Mouse (Mus musculus): ENCODE measurements around the gene Sgcd. TPM values are rescaled to one million over a fixed set of nuclear protein-coding genes. Genes with fewer than 3 reads are reported as not detected.

The Sgcd gene
- polyA plus RNA-seq, 1 experiment from 2014 or later, result 6.7 TPM

DNA sequence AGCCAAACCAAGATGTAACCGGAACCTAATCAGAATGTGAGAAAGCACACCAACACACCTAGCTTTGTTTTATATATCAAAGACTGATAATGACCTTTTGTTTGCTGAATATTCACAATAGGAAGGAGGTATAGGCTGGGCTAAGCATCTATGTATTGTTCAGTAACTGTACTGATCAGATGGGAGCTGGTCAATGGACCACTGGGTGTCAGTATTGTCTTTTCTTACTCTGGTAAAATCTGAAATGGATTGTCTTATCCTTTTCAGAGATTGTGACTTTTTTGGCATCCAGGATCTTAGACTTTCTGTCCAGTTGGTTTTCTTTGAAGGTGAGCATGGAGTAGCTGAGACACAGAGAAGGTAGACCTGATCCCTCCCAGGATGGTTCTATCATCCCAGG lies 1068.5 kb downstream of the Sgcd start:
- Histone ChIP-seq H3K27me3 (ENCODE audit: control insufficient read depth, insufficient read depth, low read length) (no peaks in the 10 kb centered on the region), H3K4me1 (ENCODE audit: control insufficient read depth, insufficient read depth, low read length) (no peaks in the 10 kb centered on the region), H3K4me3 (ENCODE audit: low read length) (no peak overlapping the region), H3K4me2 (ENCODE audit: low read depth, low read length) (no peak overlapping the region), H3K9ac (ENCODE audit: low read length) (no peak overlapping the region), H3K27ac (ENCODE audit: low read length) (no peak overlapping the region), H3K9me3 (replicated peaks; ENCODE audit: control insufficient read depth, low read length) (no peaks in the 10 kb centered on the region), H3K36me3 (ENCODE audit: control insufficient read depth, insufficient read depth) (no peaks in the 10 kb centered on the region)
- ATAC-seq (replicated peaks; ENCODE audit: extremely low read depth, insufficient read depth, low FRiP score), result no peak
- WGBS, result 87% methylated on average over 1 of the region's 1 CpGs

- no peak for ATAC-seq (replicated peaks; ENCODE audit: extremely low read depth, insufficient read depth, low FRiP score)
- WGBS, result 69% methylated on average over 5 of the region's 5 CpGs
- Histone ChIP-seq H3K4me3 (ENCODE audit: low read length) (no peak overlapping the region), H3K27me3 (ENCODE audit: control insufficient read depth, insufficient read depth, low read length) (no peaks in the 10 kb centered on the region), H3K27ac (ENCODE audit: low read length) (no peak overlapping the region), H3K9ac (ENCODE audit: low read length) (no peak overlapping the region), H3K4me2 (ENCODE audit: low read depth, low read length) (no peak overlapping the region), H3K9me3 (replicated peaks; ENCODE audit: control insufficient read depth, low read length) (no peaks in the 10 kb centered on the region), H3K36me3 (ENCODE audit: control insufficient read depth, insufficient read depth) (no peaks in the 10 kb centered on the region), H3K4me1 (ENCODE audit: control insufficient read depth, insufficient read depth, low read length) (no peaks in the 10 kb centered on the region)
These were observed 1076.0 kb downstream of the Sgcd start for GRCm38 (mm10) chr11:46912656-46913237.

DNA sequence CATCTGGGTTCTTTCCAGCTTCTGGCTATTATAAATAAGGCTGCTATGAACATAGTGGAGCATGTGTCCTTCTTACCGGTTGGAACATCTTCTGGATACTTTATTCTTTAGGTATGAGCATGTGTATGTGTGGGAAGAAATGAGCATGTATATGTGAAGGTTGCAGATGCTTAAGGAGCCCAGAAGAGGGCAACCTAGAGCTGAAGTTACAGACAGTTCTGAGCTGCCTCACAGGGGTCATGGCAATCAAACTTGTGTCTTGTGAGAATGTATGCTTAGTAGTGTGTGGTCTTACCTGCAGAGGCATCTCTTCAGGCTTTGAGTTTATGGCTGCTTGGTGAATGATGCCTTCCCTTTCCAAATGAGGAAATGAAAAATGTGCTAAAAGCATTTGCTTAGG lies 1084.5 kb downstream of the Sgcd start:
- H3K27ac ChIP-seq (ENCODE audit: low read length), result no peak overlapping the region
- H3K4me2 ChIP-seq (ENCODE audit: low read depth, low read length), result no peak overlapping the region
- H3K9me3 ChIP-seq (replicated peaks; ENCODE audit: control insufficient read depth, low read length), result no peaks in the 10 kb centered on the region
- H3K4me3 ChIP-seq (ENCODE audit: low read length), result no peak overlapping the region
- H3K9ac ChIP-seq (ENCODE audit: low read length), result no peak overlapping the region
- no peaks in the 10 kb centered on the region for H3K27me3 ChIP-seq (ENCODE audit: control insufficient read depth, insufficient read depth, low read length)
- no peaks in the 10 kb centered on the region for H3K36me3 ChIP-seq (ENCODE audit: control insufficient read depth, insufficient read depth)
- 88% methylated on average over 1 of the region's 1 CpGs for WGBS
- no peaks in the 10 kb centered on the region for H3K4me1 ChIP-seq (ENCODE audit: control insufficient read depth, insufficient read depth, low read length)
- ATAC-seq (replicated peaks; ENCODE audit: extremely low read depth, insufficient read depth, low FRiP score), result no peak

DNA sequence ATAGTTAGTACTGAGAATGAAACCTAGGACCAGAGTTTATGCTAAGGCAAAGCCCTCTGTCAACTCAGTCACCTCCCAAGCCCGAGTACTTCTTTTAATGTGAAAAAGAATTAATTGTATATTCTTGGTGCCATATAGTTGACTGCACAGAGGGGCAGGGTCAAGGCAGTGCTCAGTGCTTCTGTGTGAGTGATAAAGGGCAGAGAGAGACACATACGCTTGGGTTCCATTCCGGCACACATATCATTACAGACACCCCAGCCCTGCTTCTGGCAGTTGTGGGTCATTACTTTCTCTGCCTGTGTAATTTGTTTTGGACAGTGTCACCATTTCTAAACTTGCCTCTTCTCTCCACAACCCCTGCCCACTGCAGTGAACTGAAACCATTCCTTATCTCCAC lies 1099.7 kb downstream of the Sgcd start:
- Histone ChIP-seq H3K4me3 (ENCODE audit: low read length) (no peak overlapping the region), H3K4me1 (ENCODE audit: control insufficient read depth, insufficient read depth, low read length) (no peaks in the 10 kb centered on the region), H3K4me2 (ENCODE audit: low read depth, low read length) (no peak overlapping the region), H3K27ac (ENCODE audit: low read length) (no peak overlapping the region), H3K9me3 (replicated peaks; ENCODE audit: control insufficient read depth, low read length) (no peaks in the 10 kb centered on the region), H3K36me3 (ENCODE audit: control insufficient read depth, insufficient read depth) (no peaks in the 10 kb centered on the region), H3K27me3 (ENCODE audit: control insufficient read depth, insufficient read depth, low read length) (no peaks in the 10 kb centered on the region), H3K9ac (ENCODE audit: low read length) (no peak overlapping the region)
- no peak for ATAC-seq (replicated peaks; ENCODE audit: extremely low read depth, insufficient read depth, low FRiP score)
- 80% methylated on average over 3 of the region's 3 CpGs for WGBS

- no peak for ATAC-seq (replicated peaks; ENCODE audit: extremely low read depth, insufficient read depth, low FRiP score)
- Histone ChIP-seq H3K4me2 (ENCODE audit: low read depth, low read length) (no peak overlapping the region), H3K4me3 (ENCODE audit: low read length) (no peak overlapping the region), H3K27me3 (ENCODE audit: control insufficient read depth, insufficient read depth, low read length) (no peaks in the 10 kb centered on the region), H3K27ac (ENCODE audit: low read length) (no peak overlapping the region), H3K36me3 (ENCODE audit: control insufficient read depth, insufficient read depth) (no peaks in the 10 kb centered on the region), H3K9me3 (replicated peaks; ENCODE audit: control insufficient read depth, low read length) (no peaks in the 10 kb centered on the region), H3K9ac (ENCODE audit: low read length) (no peak overlapping the region), H3K4me1 (ENCODE audit: control insufficient read depth, insufficient read depth, low read length) (no peaks in the 10 kb centered on the region)
- 75% methylated on average over 2 of the region's 2 CpGs for WGBS
These were observed 1106.3 kb downstream of the Sgcd start for GRCm38 (mm10) chr11:46882456-46882855.

DNA sequence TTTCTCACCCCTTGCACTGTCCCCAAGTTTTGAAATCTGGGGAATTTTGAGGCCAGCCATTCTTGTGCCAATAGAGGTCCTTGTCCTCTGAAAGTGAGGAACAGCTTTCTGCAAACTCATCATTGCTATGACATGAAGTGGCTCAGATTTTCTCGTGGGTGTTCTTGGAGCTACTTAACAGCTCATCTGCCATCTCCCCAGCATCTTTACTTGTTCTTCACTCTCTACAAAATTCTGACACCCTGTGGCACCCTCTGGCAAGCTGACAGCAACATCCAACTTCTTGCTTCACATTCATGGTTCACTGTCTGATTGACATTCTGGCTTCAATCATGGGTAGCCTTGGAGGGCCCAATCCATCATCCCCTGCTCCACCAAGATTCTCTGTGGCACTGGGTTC lies 1113.0 kb downstream of the Sgcd start:
- H3K27ac ChIP-seq (ENCODE audit: low read length), result no peak overlapping the region
- WGBS, result 55% methylated on average over 1 of the region's 1 CpGs

GRCm38 (mm10) chr11:46868594-46868993 lies 1120.2 kb downstream of the Sgcd start:
- no peaks in the 10 kb centered on the region for H3K27me3 ChIP-seq (ENCODE audit: control insufficient read depth, insufficient read depth, low read length)
- no peak overlapping the region for H3K27ac ChIP-seq (ENCODE audit: low read length)
- no peak overlapping the region for H3K4me2 ChIP-seq (ENCODE audit: low read depth, low read length)
- no peak for ATAC-seq (replicated peaks; ENCODE audit: extremely low read depth, insufficient read depth, low FRiP score)
- WGBS, result 74% methylated on average over 7 of the region's 7 CpGs
- no peaks in the 10 kb centered on the region for H3K4me1 ChIP-seq (ENCODE audit: control insufficient read depth, insufficient read depth, low read length)
- no peak overlapping the region for H3K9ac ChIP-seq (ENCODE audit: low read length)
- H3K36me3 ChIP-seq (ENCODE audit: control insufficient read depth, insufficient read depth), result no peaks in the 10 kb centered on the region
- H3K9me3 ChIP-seq (replicated peaks; ENCODE audit: control insufficient read depth, low read length), result no peaks in the 10 kb centered on the region
- no peak overlapping the region for H3K4me3 ChIP-seq (ENCODE audit: low read length)

More for the DNA sequence above, 1113.0 kb downstream of the Sgcd start:
- Histone ChIP-seq H3K9ac (ENCODE audit: low read length) (no peak overlapping the region), H3K36me3 (ENCODE audit: control insufficient read depth, insufficient read depth) (no peaks in the 10 kb centered on the region), H3K9me3 (replicated peaks; ENCODE audit: control insufficient read depth, low read length) (no peaks in the 10 kb centered on the region), H3K27me3 (ENCODE audit: control insufficient read depth, insufficient read depth, low read length) (no peaks in the 10 kb centered on the region), H3K4me3 (ENCODE audit: low read length) (no peak overlapping the region), H3K4me2 (ENCODE audit: low read depth, low read length) (no peak overlapping the region), H3K4me1 (ENCODE audit: control insufficient read depth, insufficient read depth, low read length) (no peaks in the 10 kb centered on the region)
- ATAC-seq (replicated peaks; ENCODE audit: extremely low read depth, insufficient read depth, low FRiP score), result no peak

GRCm38 (mm10) chr11:46864809-46865208 lies 1124.0 kb downstream of the Sgcd start:
- Histone ChIP-seq H3K4me3 (ENCODE audit: low read length) (no peak overlapping the region), H3K4me1 (ENCODE audit: control insufficient read depth, insufficient read depth, low read length) (no peaks in the 10 kb centered on the region), H3K27ac (ENCODE audit: low read length) (no peak overlapping the region), H3K9me3 (replicated peaks; ENCODE audit: control insufficient read depth, low read length) (no peaks in the 10 kb centered on the region), H3K27me3 (ENCODE audit: control insufficient read depth, insufficient read depth, low read length) (no peaks in the 10 kb centered on the region), H3K4me2 (ENCODE audit: low read depth, low read length) (no peak overlapping the region), H3K36me3 (ENCODE audit: control insufficient read depth, insufficient read depth) (no peaks in the 10 kb centered on the region), H3K9ac (ENCODE audit: low read length) (no peak overlapping the region)
- 76% methylated on average over 1 of the region's 1 CpGs for WGBS
- ATAC-seq (replicated peaks; ENCODE audit: extremely low read depth, insufficient read depth, low FRiP score), result no peak

DNA sequence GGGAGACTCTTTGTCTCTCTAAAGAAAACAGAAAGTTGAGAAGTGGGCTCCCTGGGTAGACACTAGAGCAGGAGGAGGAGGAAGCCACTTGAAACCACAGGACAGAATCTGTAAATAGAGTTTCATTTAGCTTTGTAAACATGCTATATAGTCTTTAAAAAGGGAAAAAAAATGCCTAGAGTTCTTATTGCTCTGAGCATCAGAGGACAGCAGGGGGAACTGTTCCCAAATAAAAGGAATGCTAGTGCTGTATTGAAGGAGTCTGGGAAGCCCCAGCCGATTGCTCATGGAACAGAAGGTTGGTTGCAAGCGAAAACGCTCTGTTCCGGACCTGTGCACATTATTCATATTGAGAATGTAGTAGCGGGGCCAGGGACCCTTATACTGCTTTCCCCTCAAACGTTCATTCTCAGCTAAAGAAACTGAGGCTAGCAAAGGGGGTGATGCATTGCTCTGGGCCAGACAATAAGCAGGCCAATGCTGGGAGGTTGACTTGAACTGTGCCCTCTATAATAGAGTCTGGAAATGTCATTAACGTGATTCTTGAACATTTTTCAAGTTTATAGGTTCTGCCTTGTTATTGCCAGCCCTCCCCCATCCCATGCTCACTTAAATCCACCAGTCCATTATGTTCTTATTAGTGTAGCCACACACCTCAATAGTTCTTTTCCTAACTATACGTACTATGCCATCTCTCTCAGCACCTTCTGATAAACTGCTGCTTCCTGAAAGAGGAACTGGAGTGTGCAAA lies 1140.4 kb downstream of the Sgcd start:
- no peak overlapping the region for H3K4me2 ChIP-seq (ENCODE audit: low read depth, low read length)
- ATAC-seq (replicated peaks; ENCODE audit: extremely low read depth, insufficient read depth, low FRiP score), result no peak
- 42% methylated on average over 8 of the region's 8 CpGs for WGBS
- no peaks in the 10 kb centered on the region for H3K9me3 ChIP-seq (replicated peaks; ENCODE audit: control insufficient read depth, low read length)
- H3K36me3 ChIP-seq (ENCODE audit: control insufficient read depth, insufficient read depth), result no peaks in the 10 kb centered on the region
- H3K27ac ChIP-seq (ENCODE audit: low read length), result no peak overlapping the region
- H3K4me3 ChIP-seq (ENCODE audit: low read length), result no peak overlapping the region
- no peaks in the 10 kb centered on the region for H3K4me1 ChIP-seq (ENCODE audit: control insufficient read depth, insufficient read depth, low read length)
- no peaks in the 10 kb centered on the region for H3K27me3 ChIP-seq (ENCODE audit: control insufficient read depth, insufficient read depth, low read length)
- no peak overlapping the region for H3K9ac ChIP-seq (ENCODE audit: low read length)
